Mouse (Mus musculus): ENCODE results near the gene Gm4871. TPM values are rescaled to one million over a fixed set of nuclear protein-coding genes. Genes with fewer than 3 reads are reported as not detected.
"Not testable (repeated sequence)": the region's sequence is repeated elsewhere in the genome, so short reads cannot be mapped to it uniquely, and the experiment has no call there.

Gm4871 gene
- polyA plus RNA-seq, 1 experiment from 2014 or later = not detected

GRCm38 (mm10) chr5:145020254-145020653, 12.3 kb downstream of the Gm4871 start:
- H3K9ac ChIP-seq (replicated peaks); H3K4me3 ChIP-seq (ENCODE audit: low read depth, low read length); H3K36me3 ChIP-seq (replicated peaks; ENCODE audit: insufficient read depth, low read length); H3K27ac ChIP-seq (ENCODE audit: low read depth); H3K4me1 ChIP-seq (ENCODE audit: insufficient read depth); ATAC-seq; H3K9me3 ChIP-seq (ENCODE audit: low read length); H3K27me3 ChIP-seq (ENCODE audit: insufficient read depth, low read length); H3K4me2 ChIP-seq (ENCODE audit: low read depth, low read length); DNase-seq: not testable (repeated sequence)
- 21% methylated on average over 1 of the region's 1 CpGs for WGBS (ENCODE audit: insufficient replicate concordance)

- DNase-seq; H3K4me1 ChIP-seq (ENCODE audit: insufficient read depth); H3K4me3 ChIP-seq (ENCODE audit: low read depth, low read length); H3K27ac ChIP-seq (ENCODE audit: low read depth); H3K9ac ChIP-seq (replicated peaks); H3K36me3 ChIP-seq (replicated peaks; ENCODE audit: insufficient read depth, low read length); H3K9me3 ChIP-seq (ENCODE audit: low read length); H3K4me2 ChIP-seq (ENCODE audit: low read depth, low read length); H3K27me3 ChIP-seq (ENCODE audit: insufficient read depth, low read length); ATAC-seq: not testable (repeated sequence)
- 20% methylated on average over 2 of the region's 2 CpGs for WGBS (ENCODE audit: insufficient replicate concordance)
- TF ChIP-seq CTCF (IDR thresholded peaks at IDR 0.05; ENCODE audit: low read depth) = 0 out of 2 replicates have a peak, but pooled peaks have one; percentile 9
Observed at GRCm38 (mm10) chr5:145016761-145017160, 15.8 kb downstream of the Gm4871 start.

- Histone ChIP-seq H3K4me3 (ENCODE audit: low read depth, low read length) (no peak overlapping the region), H3K27me3 (ENCODE audit: insufficient read depth, low read length) (no peaks in the 10 kb centered on the region), H3K36me3 (replicated peaks; ENCODE audit: insufficient read depth, low read length) (no peaks in the 10 kb centered on the region), H3K4me1 (ENCODE audit: insufficient read depth) (no peaks in the 10 kb centered on the region), H3K27ac (ENCODE audit: low read depth) (no peak overlapping the region), H3K9me3 (ENCODE audit: low read length) (no peaks in the 10 kb centered on the region), H3K4me2 (ENCODE audit: low read depth, low read length) (no peak overlapping the region), H3K9ac (replicated peaks) (no peak overlapping the region)
- no peak for TF ChIP-seq EP300 (IDR thresholded peaks at IDR 0.05; ENCODE audit: low read depth)
- no peak for TF ChIP-seq CTCF (IDR thresholded peaks at IDR 0.05; ENCODE audit: low read depth)
- ATAC-seq = no peak
- WGBS (ENCODE audit: insufficient replicate concordance) = 92% methylated on average over 1 of the region's 1 CpGs
- no peak for DNase-seq
Observed at GRCm38 (mm10) chr5:145014278-145014677, 18.3 kb downstream of the Gm4871 start.

GRCm38 (mm10) chr5:145008878-145009659, 23.5 kb downstream of the Gm4871 start:
- ATAC-seq (no peak), DNase-seq (no peak)
- H3K27ac ChIP-seq (ENCODE audit: low read depth) = no peak overlapping the region
- no peaks in the 10 kb centered on the region for H3K27me3 ChIP-seq (ENCODE audit: insufficient read depth, low read length)
- TF ChIP-seq EP300 (IDR thresholded peaks at IDR 0.05; ENCODE audit: low read depth) (no peak), CTCF (IDR thresholded peaks at IDR 0.05; ENCODE audit: low read depth) (no peak)
- WGBS (ENCODE audit: insufficient replicate concordance) = 81% methylated on average over 15 of the region's 15 CpGs
- no peaks in the 10 kb centered on the region for H3K36me3 ChIP-seq (replicated peaks; ENCODE audit: insufficient read depth, low read length)
- no peak overlapping the region for H3K4me2 ChIP-seq (ENCODE audit: low read depth, low read length)
- no peak overlapping the region for H3K9ac ChIP-seq (replicated peaks)
- no peak overlapping the region for H3K4me3 ChIP-seq (ENCODE audit: low read depth, low read length)
- H3K4me1 ChIP-seq (ENCODE audit: insufficient read depth) = no peaks in the 10 kb centered on the region
- no peaks in the 10 kb centered on the region for H3K9me3 ChIP-seq (ENCODE audit: low read length)

- Histone ChIP-seq H3K27ac (ENCODE audit: low read depth) (no peak overlapping the region), H3K4me3 (ENCODE audit: low read depth, low read length) (no peak overlapping the region), H3K36me3 (replicated peaks; ENCODE audit: insufficient read depth, low read length) (no peaks in the 10 kb centered on the region), H3K9ac (replicated peaks) (no peak overlapping the region), H3K9me3 (ENCODE audit: low read length) (no peaks in the 10 kb centered on the region), H3K4me2 (ENCODE audit: low read depth, low read length) (no peak overlapping the region), H3K4me1 (ENCODE audit: insufficient read depth) (no peaks in the 10 kb centered on the region), H3K27me3 (ENCODE audit: insufficient read depth, low read length) (no peaks in the 10 kb centered on the region)
- DNase-seq = no peak
- ATAC-seq = no peak
- no peak for TF ChIP-seq CTCF (IDR thresholded peaks at IDR 0.05; ENCODE audit: low read depth)
- TF ChIP-seq EP300 (IDR thresholded peaks at IDR 0.05; ENCODE audit: low read depth) = no peak
- 66% methylated on average over 6 of the region's 6 CpGs for WGBS (ENCODE audit: insufficient replicate concordance)
Observed at GRCm38 (mm10) chr5:145005596-145005995, 27.0 kb downstream of the Gm4871 start.

- ATAC-seq = no peak
Observed at GRCm38 (mm10) chr5:145004495-145004894, 28.1 kb downstream of the Gm4871 start.

More at GRCm38 (mm10) chr5:145004495-145004894, 28.1 kb downstream of the Gm4871 start:
- Histone ChIP-seq H3K27me3 (ENCODE audit: insufficient read depth, low read length) (no peaks in the 10 kb centered on the region), H3K36me3 (replicated peaks; ENCODE audit: insufficient read depth, low read length) (no peaks in the 10 kb centered on the region), H3K27ac (ENCODE audit: low read depth) (no peak overlapping the region), H3K9me3 (ENCODE audit: low read length) (no peaks in the 10 kb centered on the region), H3K4me1 (ENCODE audit: insufficient read depth) (no peaks in the 10 kb centered on the region), H3K4me2 (ENCODE audit: low read depth, low read length) (no peak overlapping the region), H3K4me3 (ENCODE audit: low read depth, low read length) (no peak overlapping the region), H3K9ac (replicated peaks) (no peak overlapping the region)
- TF ChIP-seq CTCF (IDR thresholded peaks at IDR 0.05; ENCODE audit: low read depth) (no peak), EP300 (IDR thresholded peaks at IDR 0.05; ENCODE audit: low read depth) (no peak)
- DNase-seq = no peak
- 49% methylated on average over 9 of the region's 9 CpGs for WGBS (ENCODE audit: insufficient replicate concordance)
